Mouse (Mus musculus): ENCODE measurements around the gene Nsf.

The Nsf gene

DNA sequence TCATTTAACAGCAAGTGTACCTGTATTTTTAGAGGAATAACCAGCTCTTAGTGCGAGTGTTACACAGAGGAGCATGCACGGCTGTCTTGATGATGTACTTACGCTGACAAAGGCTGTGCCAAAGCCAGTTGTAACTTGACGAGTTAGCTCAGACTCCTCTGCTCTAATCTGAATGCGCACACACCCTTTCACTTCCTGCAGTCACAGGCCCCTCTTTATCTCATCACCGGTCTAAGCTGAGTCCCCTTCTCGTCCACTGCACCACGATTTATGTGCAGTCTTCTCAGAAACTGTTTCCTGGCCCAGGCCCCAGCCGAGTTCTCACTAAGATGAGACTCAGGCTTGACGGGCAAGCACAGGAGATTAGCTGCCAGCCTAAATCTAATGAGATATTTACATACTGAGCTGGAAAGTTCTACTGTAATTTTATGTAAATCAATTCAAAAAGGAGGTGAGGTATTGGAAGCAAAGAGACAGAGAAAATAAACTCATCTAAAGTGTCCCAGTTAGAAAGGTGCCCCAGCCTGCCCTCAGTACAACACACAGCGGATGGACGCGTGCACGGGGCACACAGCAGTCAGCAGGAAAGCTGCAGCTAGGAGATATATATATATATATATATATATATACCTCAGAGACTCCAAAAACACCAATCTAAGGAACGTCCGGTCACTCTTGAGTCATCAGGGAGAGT lies 101.1 kb downstream of the Nsf start:
- CTCF ChIA-PET, result no interaction called here

GRCm38 (mm10) chr11:103848287-103848686 lies 105.6 kb downstream of the Nsf start:
- CTCF ChIA-PET, result no interaction called here

- CTCF ChIA-PET, result no interaction called here
These were observed 113.0 kb downstream of the Nsf start for GRCm38 (mm10) chr11:103840834-103841233.

- CTCF ChIA-PET, result no interaction called here
These were observed 114.9 kb downstream of the Nsf start for GRCm38 (mm10) chr11:103838955-103839354.

DNA sequence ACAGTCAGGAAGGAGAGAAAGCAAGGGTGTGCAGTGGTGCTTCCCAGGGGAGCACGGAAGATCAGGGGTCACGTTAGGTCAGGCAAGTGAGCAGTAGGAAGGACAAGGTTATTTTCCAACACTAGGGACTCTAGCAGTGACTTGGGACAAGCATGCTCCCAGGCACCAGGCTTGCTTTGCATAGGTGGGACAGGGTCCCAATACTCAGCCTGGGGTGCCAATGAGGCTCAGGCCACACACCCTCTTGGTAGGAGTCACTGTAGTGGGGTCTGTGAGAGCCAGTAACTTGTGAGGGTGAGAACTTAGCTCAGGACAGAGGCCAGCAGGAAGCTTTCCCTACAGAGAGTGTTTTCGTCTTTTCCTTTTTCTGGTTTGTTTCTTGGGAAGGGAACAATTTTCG lies 121.5 kb downstream of the Nsf start:
- CTCF ChIA-PET, result no interaction called here

DNA sequence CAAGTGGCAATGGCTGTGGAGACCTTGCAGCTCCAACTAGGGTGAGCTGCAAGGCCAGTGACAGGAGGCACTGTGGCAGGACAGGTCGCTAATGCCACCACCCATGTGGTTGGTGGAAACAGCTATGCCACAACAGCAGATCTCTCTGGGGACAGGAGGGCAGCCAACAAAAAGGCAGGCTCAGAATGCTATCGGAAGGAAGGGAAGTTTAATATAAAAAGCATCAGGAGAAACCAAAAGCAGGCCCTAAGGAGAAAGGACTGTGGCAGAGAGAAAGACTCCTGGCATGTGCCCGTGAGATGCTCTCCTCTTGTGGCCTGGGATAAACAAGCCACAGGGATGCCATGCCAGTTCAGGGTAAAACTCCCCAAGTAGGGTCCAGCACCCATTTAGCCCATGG lies 122.1 kb downstream of the Nsf start:
- CTCF ChIA-PET, result no interaction called here

DNA sequence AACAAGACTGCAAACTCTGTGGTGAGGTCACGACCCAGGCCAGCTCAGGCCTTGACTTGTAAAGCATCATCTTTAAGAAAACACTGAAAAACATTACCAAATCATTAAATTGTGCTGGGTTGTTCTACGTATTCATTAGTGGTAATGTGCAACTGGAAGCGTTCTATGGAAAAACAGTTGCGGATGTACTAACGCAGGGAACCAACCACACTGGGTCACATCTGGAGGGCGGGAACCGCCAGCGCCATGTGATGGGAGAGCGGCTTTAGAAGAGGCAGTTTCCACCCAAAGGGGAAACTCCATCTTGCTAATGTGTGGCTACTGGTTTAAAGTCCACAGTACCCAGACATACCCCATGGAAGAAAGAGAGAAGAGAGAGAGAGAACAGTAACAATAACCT lies 123.4 kb downstream of the Nsf start:
- CTCF ChIA-PET, result interaction anchor here (0.6 kb wide), 1 partner anchor 210 kb away, joined by 3 read pairs; no protein-coding TSS in a partner anchor

DNA sequence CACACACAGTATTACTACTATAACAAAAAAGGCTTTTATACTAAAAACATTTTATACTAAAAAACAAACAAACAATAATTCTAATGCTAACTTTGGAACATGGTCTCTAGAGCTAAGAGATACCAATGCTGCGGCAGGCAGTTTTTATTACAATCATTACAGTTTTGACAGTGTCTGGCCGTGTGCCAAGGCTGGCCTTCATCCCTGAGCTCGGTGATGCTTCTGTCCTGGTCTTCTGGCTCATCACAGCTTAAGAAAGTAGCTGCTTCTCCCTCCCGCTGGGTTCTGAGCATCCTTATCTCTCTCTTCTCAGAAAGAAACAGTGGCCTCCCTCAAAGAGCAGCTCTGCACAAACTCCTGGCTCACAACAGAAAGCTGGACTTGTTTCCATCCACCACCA lies 123.9 kb downstream of the Nsf start:
- CTCF ChIA-PET, result interaction anchor here (0.6 kb wide), 1 partner anchor 210 kb away, joined by 3 read pairs; no protein-coding TSS in a partner anchor

- CTCF ChIA-PET, result no interaction called here
These were observed 125.0 kb downstream of the Nsf start for GRCm38 (mm10) chr11:103828866-103829265.

DNA sequence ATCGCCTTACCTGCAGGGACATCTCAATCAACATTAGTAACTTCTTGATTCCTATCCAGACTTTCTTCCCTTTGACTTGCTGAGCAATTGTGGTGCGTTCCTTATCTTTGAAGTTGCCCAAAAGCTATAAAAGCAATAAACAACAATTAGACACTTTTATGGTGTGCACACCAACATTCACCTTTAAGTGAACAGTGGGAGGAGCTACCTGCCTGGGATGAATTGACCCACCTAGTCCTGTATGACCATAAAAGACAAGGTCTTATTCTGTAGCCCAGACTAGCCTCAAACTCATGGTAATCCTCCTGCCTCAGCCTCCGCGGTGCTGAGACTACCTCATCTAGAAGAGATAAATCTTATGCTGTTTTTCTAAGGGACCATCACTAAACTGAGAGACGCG lies 126.7 kb downstream of the Nsf start:
- CTCF ChIA-PET, result no interaction called here

DNA sequence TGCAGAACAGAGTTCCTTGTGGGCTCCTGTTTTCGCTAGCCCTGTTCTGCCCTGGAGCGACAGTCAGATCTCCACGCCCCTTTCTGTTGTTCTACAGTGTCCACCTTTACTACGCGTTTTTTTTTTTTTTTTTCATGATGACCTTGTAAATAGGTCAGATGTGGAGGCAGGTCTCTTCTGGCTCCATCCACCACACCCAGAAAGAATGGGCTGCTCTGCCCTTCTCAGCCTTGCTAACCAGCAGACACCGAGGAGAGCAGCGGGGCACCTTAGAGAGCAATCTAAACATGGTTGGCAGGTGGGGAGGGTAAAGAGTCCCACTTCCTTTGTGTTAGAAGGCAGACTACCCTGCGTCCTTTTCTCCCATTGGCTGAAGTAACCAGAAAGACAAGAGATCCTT lies 137.1 kb downstream of the Nsf start:
- CTCF ChIA-PET, result no interaction called here

GRCm38 (mm10) chr11:103815986-103816385 lies 137.9 kb downstream of the Nsf start:
- CTCF ChIA-PET, result no interaction called here

- CTCF ChIA-PET, result no interaction called here
These were observed 139.0 kb downstream of the Nsf start for GRCm38 (mm10) chr11:103814808-103815207.

DNA sequence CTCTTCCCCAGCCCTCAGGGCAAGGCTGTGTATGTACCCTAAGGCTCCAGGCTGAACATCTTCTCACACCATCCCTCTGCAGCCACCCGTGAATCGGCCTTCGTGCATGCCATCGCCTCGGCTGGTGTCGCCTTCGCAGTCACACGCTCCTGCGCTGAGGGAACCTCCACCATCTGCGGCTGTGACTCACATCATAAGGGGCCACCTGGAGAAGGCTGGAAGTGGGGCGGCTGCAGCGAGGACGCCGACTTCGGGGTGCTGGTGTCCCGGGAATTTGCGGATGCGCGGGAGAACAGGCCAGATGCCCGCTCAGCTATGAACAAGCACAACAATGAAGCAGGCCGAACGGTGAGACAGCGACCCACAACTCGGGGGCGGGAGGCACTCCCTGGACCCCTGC lies 142.6 kb downstream of the Nsf start:
- CTCF ChIA-PET, result no interaction called here

DNA sequence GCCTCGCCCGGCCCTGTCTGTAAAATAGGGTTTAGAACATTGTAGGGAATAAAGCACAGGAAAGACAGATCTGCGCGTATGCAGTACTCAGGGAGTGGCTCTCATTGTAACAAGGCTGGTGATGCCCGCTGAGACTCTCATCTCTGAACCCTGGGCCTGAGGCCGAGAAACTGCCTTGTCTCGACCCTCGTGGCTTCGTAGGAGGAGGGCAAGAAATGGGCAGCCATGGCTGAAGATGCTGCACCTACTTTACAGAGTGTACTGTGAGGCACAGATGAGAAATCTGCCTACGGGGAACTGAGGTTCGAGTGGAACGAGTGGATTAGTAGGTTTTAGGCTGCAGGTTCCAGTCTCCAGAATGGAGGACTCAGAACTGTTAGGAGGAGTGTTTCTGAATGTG lies 143.2 kb downstream of the Nsf start:
- CTCF ChIA-PET, result no interaction called here

DNA sequence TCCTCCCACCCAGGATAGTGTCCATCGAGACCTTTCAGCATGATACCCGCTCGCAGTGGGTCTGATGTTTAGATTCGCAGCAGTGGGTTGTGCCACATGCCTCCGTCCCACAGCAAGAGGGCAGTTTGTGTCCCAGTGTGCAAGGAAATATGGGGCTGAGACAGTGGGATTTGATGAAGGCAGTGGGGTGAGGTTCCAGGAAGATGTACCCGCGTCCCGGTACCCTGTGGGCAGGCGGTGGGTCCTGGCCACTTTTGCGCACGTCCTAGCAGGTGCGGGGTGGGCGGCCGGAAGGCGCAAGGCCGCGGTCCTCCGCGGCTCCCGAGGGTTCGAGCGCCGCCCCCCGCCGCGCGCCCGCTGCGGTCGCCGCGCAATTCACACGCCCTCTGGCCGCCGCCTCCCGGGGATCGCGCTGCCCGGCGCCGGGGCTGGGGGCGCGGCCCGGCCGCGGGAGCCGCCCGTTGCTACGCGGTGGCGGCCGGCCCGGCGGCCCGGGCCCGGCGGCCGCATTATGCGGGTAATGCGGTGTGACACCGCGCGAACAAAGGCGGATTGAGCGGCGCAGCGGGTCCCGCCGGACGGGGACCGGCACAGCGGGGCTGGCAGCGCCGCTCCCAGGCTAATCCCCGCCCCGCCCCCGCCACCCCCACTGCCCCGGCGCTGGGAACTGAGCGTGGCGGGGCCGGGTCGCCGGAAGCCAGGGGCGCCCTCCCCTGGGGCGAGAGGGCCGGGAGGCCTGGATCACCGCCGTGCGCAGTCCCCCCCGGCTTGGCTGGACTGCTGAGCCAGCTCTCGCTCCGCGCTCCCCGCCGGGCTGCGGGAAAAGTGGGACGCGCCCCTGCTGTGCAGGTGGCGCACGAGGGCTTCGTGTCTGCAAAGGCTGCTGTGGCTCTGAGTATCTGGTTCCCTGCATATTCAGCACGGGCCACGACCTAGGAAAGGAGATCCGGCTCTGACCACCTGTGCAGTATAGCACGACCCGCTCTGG lies 144.0 kb downstream of the Nsf start:
- CTCF ChIA-PET, result no interaction called here

GRCm38 (mm10) chr11:103808771-103809610 lies 144.9 kb downstream of the Nsf start:
- CTCF ChIA-PET, result interaction anchor here (0.5 kb wide), 1 partner anchor 104 kb away, joined by 6 read pairs; no protein-coding TSS in a partner anchor

GRCm38 (mm10) chr11:103807966-103808365 lies 145.9 kb downstream of the Nsf start:
- CTCF ChIA-PET, result no interaction called here

DNA sequence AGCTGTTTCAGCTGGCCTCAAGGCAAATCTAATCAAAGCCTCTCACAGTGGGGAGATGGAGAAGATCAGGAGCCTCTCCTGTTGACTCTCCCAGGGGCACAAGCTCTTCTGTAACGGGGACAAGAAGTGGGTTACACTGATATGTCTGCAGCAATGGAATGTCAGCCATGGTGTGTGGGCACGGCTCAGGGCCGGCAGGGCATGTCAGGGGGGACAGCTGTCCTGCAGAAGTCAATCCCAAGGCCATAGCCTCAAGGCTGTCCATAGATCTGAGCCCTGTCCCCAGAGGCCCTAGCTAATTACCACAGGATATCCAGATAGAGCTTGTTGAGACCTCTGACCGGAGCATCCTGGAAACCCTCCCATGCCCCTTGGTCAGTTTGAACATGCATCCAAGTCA lies 149.1 kb downstream of the Nsf start:
- CTCF ChIA-PET, result no interaction called here

GRCm38 (mm10) chr11:103804126-103804525 lies 149.7 kb downstream of the Nsf start:
- CTCF ChIA-PET, result no interaction called here

DNA sequence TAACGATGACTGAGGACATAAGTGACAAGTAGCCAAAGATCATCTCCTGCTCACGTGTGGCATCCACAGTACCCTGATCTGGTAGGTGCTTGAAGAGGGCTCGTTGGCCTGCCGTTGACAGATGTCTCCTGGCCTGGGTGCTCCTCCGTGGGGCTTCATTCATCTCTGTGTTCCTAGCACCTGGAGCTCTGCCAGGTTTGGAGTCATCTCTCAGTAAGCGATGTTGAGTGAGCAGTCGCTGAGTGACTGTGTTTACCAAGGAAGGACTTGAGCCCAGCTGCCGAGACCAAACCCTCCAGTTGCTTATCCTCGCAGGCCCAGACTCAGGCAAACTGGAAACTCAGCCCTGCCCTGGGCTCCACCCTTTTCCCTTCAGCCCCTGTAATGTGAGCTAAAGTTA lies 152.7 kb downstream of the Nsf start:
- CTCF ChIA-PET, result no interaction called here

DNA sequence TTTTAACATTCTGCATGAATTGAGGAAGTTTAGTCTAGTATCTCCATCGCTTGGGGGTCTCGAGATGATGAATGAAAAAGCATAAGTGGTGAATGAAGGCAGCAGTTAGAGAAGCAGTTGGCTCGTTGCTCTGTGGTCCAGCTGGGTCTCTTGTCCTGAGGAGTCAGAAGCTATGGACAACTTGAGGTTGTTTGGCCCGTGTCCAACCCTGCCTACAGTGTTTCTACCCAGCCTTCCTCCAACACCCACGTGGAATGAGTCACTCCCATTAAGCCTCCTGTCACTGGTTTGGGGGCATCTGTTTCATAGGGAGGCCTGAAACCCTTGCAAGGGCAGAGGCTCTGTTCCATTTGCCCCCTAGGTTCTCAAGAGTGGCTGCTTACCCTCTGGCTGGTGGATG lies 163.9 kb downstream of the Nsf start:
- CTCF ChIA-PET, result no interaction called here
